Mouse (Mus musculus): ENCODE results near the gene Gnat1. TPM values are rescaled to one million over a fixed set of nuclear protein-coding genes. Genes with fewer than 3 reads are reported as not detected.

Gnat1 gene
- polyA plus RNA-seq (2015; fragmentation: Nextera tagmentation; extraction: Ambion mirVana): 2.0 and 3.6 TPM in 2 replicates

DNA sequence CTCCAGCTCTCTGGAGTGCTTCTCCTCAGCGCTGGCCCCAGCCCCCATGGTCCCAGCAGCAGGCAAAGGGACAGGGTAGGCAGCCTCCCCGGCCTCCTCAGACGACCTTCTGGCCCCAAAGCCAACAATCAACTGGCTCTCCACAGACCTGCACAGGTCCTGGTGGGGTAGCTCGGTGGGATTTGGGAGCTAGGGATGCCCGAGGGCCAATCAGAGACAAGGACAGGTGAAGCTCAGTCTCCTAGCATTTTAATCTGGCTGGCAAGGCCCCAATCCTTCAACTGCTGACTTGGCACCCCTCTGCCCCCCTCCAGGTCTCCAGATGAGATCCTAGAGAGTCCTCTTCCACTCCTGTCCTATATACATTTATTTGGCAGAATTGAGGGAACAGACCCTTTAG is at the start of gene Gnat1:
Gene Gnat1 (minus strand): TSS at position 212 of the 400 bp plus-strand sequence.
- Histone ChIP-seq H3K4me3 (no peak within 1 kb of the TSS), H3K27me3 (peaks cover 27% of the 10 kb centered on the region), H3K27ac (replicated peaks) (no peak within 1 kb of the TSS), H3K9me3 (no peaks in the 10 kb centered on the region), H3K4me2 (no peak within 1 kb of the TSS), H3K9ac (no peak within 1 kb of the TSS), H3K4me1 (replicated peaks) (peaks cover 23% of the 10 kb centered on the region), H3K36me3 (peaks cover 5% of the 10 kb centered on the region; the same call in 1 of the 2 replicates)
- no peak for ATAC-seq (ENCODE audit: low FRiP score, low read depth)
- 41% methylated on average over 5 of the region's 5 CpGs for WGBS

DNA sequence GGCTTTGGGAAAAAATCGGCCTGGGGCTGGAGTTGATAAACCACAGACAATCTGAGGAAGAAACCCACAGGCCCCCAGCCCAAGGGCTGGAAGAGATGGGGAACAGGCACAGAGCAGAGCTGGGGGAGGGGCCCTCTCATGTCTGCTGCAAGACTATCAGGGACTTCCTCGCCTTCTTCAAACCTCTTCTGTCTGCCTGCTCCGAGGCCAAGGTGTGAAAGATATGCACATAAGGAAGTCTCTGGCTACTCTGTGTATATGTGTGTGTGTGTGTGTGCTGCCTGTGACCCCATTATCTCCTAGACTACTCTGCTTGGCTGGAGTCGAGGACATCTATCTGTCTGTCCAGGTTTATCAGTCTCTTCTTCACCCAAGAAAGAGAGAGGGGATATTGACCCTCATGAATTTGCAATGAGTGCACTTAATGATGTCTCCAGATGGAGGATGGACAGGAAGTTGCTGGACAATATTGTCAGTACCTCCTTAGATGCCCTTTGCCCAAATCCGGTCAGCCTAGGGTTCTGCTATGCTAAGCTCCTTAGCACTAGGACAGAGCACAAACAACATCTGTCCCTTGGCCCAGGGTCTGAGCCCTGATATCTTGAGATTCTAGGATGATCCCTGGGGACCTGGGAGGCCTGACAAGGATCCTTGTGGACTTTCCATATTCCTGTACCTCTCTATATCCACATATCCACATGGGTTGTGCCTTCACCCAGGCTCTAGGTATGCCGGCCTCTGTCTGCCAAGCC is 49.6 kb upstream of the Gnat1 start:
- H3K27ac ChIP-seq (replicated peaks): peak overlapping the region; percentile 64
- 69% methylated on average over 6 of the region's 6 CpGs for WGBS
- H3K36me3 ChIP-seq: no peaks in the 10 kb centered on the region
- H3K9ac ChIP-seq: no peak overlapping the region
- no peak overlapping the region for H3K4me3 ChIP-seq
- H3K4me1 ChIP-seq (replicated peaks): peaks cover 45% of the 10 kb centered on the region
- ATAC-seq (ENCODE audit: low FRiP score, low read depth): no peak
- no peaks in the 10 kb centered on the region for H3K9me3 ChIP-seq
- H3K27me3 ChIP-seq: no peaks in the 10 kb centered on the region
- H3K4me2 ChIP-seq: no peak overlapping the region

DNA sequence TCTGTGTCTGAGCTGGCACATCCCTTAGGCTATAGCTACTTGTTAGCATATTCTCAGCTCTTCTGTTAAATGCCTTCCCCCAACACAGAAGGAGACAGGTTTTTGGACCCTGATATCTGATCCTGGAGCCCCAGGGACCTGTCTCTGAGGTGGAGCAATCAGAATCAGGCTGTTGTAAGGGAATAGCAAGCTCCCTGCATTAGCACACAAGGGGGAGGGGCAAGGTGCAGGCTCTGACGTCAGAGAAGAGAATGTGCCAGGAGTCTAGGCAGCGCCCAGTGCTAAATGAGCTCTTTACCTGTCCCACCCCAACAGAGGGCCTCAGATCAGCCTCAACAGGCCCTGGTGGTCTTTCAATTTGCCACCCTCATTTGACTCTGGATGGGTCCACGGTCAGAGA is 47.5 kb upstream of the Gnat1 start:
- peak overlapping the region; percentile 43; the same call in 1 of the 2 replicates for H3K27ac ChIP-seq (replicated peaks)
- no peaks in the 10 kb centered on the region for H3K27me3 ChIP-seq
- WGBS: 50% methylated on average over 3 of the region's 3 CpGs
- no peaks in the 10 kb centered on the region for H3K36me3 ChIP-seq
- H3K9ac ChIP-seq: no peak overlapping the region
- no peaks in the 10 kb centered on the region for H3K9me3 ChIP-seq
- peaks cover 64% of the 10 kb centered on the region for H3K4me1 ChIP-seq (replicated peaks)
- no peak overlapping the region for H3K4me3 ChIP-seq
- no peak overlapping the region for H3K4me2 ChIP-seq
- no peak for ATAC-seq (ENCODE audit: low FRiP score, low read depth)

DNA sequence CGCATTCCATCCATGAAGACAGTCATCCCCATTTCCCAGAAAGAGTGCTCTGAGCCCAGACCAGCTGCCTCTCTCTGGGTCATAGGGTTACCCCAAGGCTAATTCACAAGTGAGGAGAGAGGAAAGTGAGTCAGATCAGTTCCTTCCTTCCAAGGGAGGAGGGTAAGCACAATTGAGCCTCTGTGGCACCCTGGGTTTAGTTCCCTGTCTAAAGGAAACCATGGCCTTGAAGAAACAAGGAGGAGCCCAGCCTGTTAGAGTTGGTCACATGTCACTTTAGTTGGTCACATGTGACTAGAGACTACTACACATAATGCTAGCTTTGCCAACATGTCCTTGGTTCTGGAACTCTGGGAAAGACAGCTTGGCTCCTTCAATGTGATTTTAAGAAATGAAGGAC is 45.3 kb upstream of the Gnat1 start:
- Histone ChIP-seq H3K27ac (replicated peaks) (no peak overlapping the region), H3K4me3 (no peak overlapping the region), H3K36me3 (no peaks in the 10 kb centered on the region), H3K4me2 (no peak overlapping the region), H3K9ac (no peak overlapping the region), H3K9me3 (no peaks in the 10 kb centered on the region), H3K27me3 (no peaks in the 10 kb centered on the region), H3K4me1 (replicated peaks) (peaks cover 49% of the 10 kb centered on the region)
- ATAC-seq (ENCODE audit: low FRiP score, low read depth): no peak
- WGBS: 86% methylated on average over 1 of the region's 1 CpGs

DNA sequence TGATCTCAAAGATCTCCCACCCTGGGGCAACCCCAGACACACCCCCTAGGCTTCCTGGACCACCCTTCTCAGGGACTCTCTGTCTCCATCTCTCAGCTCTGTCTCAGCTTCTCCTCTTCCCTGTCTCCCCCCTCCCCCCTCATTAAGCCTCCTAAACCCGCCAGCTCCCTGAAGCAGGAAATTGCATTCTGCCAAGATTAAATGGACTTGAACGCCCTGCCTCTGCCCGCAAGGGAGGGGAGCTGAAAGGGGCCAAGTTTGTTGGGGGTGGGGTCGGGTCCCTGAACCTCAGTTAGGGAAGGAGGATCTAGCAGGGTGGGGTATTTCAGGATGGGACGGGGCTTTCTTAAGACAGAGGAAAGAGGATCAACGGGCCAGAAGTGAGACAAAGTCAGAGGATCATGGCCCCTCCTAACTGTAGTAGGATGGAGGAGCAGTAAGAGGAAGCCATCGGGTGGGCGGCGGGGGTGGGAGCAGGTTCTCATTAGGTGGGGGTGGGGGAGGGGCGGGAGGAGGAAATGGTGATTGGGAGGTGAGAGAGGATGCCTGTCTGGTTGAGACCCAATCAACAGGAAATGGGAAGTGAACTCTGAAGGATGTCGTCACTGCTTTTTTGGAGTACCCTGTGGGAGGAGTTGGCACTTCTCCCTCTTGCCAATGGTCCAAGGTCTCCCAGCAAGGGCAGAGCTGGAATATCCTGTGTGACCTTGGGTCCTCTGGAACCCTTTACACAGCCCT is 44.5 kb upstream of the Gnat1 start:
- peaks cover 41% of the 10 kb centered on the region for H3K4me1 ChIP-seq (replicated peaks)
- peak overlapping the region; percentile 33 for H3K4me2 ChIP-seq
- H3K9me3 ChIP-seq: no peaks in the 10 kb centered on the region
- H3K27ac ChIP-seq (replicated peaks): peak overlapping the region; percentile 69
- H3K36me3 ChIP-seq: no peaks in the 10 kb centered on the region
- no peak overlapping the region for H3K4me3 ChIP-seq
- no peak overlapping the region for H3K9ac ChIP-seq
- 6% methylated on average over 11 of the region's 11 CpGs for WGBS
- peak; percentile 46 for ATAC-seq (ENCODE audit: low FRiP score, low read depth)
- H3K27me3 ChIP-seq: no peaks in the 10 kb centered on the region

DNA sequence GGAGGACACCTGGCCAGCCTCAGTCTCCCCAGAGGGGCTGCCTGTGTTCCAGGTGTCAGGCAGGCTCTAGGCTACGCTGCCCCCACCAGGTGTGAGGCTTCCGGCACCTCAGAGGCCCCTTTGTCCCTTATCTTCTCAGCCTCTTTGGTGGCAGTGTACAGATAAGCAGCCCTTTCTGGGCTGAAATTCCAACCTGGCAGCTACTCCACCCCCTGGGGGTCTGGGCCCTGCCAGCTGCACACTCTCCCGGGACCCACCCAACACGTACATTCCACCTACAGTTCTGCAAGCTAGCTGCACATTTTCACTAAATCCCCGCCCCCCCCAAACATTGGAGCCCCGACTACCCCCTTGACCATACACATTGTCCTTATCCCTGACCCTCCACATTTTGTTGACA is 43.8 kb upstream of the Gnat1 start:
- H3K9me3 ChIP-seq: no peaks in the 10 kb centered on the region
- peak; percentile 3; the same call in 1 of the 2 replicates for ATAC-seq (ENCODE audit: low FRiP score, low read depth)
- H3K27ac ChIP-seq (replicated peaks): peak overlapping the region; percentile 69
- H3K9ac ChIP-seq: no peak overlapping the region
- H3K27me3 ChIP-seq: no peaks in the 10 kb centered on the region
- WGBS: 17% methylated on average over 6 of the region's 6 CpGs
- H3K4me2 ChIP-seq: peak overlapping the region; percentile 33
- H3K4me1 ChIP-seq (replicated peaks): peaks cover 34% of the 10 kb centered on the region
- no peaks in the 10 kb centered on the region for H3K36me3 ChIP-seq
- H3K4me3 ChIP-seq: no peak overlapping the region

DNA sequence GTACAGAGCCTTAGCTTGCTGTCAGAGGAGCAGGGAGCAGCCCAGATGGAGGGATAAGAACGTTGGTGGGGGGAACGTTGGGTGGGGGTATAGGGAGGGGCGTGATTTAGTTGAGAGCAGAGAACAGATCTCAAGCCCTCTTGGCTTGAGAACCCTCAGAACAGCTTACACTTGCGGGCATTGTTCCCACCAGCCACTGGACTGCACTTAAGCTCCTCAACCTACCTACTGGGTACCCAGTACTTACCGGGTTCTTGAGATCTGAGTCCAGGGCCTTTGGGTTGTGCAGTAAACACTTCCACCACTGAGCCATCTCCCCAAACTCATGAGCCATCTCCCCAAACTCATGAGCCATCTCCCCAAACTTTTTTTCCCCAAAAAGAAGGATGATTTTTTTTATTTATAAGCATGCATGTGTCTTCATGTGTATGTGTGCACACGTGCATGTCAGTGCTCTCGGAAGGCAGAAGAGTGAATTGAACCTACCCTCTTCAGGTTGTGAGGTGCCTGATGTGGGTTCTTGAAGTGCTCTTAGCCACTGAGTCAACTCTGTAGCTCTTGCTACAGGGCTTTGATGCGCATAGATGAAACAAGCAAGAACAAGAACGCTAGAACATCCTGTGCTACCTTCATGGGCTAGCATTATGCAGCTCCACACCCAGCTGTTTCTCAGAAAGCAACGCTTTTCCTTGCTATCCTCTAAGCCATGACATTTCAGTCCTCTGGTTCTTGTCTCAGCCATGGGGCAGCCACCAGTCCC is 39.4 kb upstream of the Gnat1 start:
- 88% methylated on average over 10 of the region's 10 CpGs for WGBS
- H3K9me3 ChIP-seq: no peaks in the 10 kb centered on the region
- ATAC-seq (ENCODE audit: low FRiP score, low read depth): no peak
- no peak overlapping the region for H3K4me3 ChIP-seq
- H3K4me1 ChIP-seq (replicated peaks): peaks cover 34% of the 10 kb centered on the region
- no peak overlapping the region for H3K4me2 ChIP-seq
- no peaks in the 10 kb centered on the region for H3K27me3 ChIP-seq
- H3K27ac ChIP-seq (replicated peaks): no peak overlapping the region
- no peaks in the 10 kb centered on the region for H3K36me3 ChIP-seq
- H3K9ac ChIP-seq: no peak overlapping the region

DNA sequence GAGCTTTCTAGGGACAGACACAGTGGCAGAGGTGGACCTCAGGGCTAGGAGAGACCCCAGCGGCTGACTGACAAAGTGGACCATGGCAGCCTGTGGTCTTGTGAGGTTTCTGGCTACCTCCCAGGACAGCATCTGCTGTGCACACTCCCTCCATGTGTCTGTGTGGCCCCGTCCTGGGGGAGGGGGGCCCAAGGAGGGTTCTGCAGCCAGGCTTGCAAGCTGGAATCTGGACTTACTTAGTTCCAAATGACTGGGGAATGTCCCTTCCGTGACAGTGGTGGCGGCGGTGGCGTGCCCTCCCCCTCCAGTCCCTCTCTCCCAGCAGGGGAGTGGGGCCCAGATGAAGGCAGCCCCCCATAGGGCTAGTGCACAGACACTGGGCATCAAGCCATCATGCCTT is 37.4 kb upstream of the Gnat1 start:
- Histone ChIP-seq H3K27ac (replicated peaks) (no peak overlapping the region), H3K4me3 (no peak overlapping the region), H3K9me3 (no peaks in the 10 kb centered on the region), H3K27me3 (no peaks in the 10 kb centered on the region), H3K4me1 (replicated peaks) (peaks cover 20% of the 10 kb centered on the region), H3K36me3 (no peaks in the 10 kb centered on the region), H3K9ac (no peak overlapping the region), H3K4me2 (no peak overlapping the region)
- 36% methylated on average over 6 of the region's 6 CpGs for WGBS
- ATAC-seq (ENCODE audit: low FRiP score, low read depth): no peak

DNA sequence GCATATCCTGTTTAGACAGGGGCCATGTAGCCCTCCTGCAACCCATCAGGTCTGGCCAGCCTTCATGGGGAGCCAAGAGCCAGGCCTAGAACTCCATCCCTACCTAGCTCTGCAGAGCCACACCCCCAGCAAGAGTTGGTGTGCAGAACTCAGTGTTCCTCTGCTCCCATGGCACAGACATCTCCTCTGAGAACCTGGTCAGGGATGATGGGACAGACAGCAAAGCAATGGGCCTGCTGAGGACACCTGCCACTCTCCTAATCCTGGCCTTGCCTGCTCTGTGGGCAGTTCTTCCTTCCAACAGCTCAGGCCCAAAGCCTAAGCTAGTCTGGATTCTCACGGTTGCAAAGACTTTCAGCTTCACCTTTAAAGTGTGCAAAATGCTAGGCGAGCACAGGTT is 36.1 kb upstream of the Gnat1 start:
- peaks cover 20% of the 10 kb centered on the region for H3K4me1 ChIP-seq (replicated peaks)
- no peak overlapping the region for H3K4me2 ChIP-seq
- 85% methylated on average over 2 of the region's 2 CpGs for WGBS
- H3K4me3 ChIP-seq: no peak overlapping the region
- ATAC-seq (ENCODE audit: low FRiP score, low read depth): no peak
- H3K27ac ChIP-seq (replicated peaks): no peak overlapping the region
- no peak overlapping the region for H3K9ac ChIP-seq
- H3K27me3 ChIP-seq: no peaks in the 10 kb centered on the region
- no peaks in the 10 kb centered on the region for H3K36me3 ChIP-seq
- no peaks in the 10 kb centered on the region for H3K9me3 ChIP-seq

DNA sequence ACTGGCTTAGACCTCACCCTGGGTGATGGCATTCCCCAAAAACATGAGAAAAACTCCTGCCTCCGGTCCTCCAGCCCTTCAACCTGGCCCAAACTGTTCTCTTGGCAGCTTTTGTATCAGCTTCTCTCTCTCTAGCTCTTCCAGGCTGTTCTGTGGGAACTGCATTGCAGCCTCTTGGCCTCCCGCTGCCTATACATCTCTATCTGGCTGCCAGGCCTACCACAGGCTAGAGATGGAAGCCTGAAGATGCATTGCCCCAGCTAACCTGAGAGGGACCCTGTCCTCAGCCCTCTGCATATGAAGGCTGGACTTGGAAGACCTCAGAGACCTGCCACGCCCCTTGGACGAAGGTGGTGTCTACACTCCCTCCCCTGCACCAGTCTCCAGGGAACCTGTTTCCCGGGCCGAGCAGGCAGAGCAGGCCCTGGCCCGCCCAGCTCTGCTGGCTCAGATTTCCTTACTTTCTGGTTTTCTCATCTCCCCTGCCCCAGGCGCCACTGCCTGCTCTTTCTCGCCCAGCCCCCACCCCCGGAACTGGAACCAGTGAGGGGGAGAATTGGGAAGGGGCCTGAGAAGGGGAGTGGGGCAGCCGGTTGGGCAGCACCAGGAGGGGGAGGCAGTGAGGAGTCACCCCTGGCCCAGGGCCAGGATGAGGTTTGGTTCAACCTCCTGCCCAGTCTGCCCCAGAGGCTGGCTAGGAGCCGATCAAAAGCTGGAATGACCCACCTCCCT is 34.9 kb upstream of the Gnat1 start:
- no peak overlapping the region for H3K4me2 ChIP-seq
- WGBS: 15% methylated on average over 12 of the region's 12 CpGs
- ATAC-seq (ENCODE audit: low FRiP score, low read depth): no peak; the same call in 1 of the 2 replicates

DNA sequence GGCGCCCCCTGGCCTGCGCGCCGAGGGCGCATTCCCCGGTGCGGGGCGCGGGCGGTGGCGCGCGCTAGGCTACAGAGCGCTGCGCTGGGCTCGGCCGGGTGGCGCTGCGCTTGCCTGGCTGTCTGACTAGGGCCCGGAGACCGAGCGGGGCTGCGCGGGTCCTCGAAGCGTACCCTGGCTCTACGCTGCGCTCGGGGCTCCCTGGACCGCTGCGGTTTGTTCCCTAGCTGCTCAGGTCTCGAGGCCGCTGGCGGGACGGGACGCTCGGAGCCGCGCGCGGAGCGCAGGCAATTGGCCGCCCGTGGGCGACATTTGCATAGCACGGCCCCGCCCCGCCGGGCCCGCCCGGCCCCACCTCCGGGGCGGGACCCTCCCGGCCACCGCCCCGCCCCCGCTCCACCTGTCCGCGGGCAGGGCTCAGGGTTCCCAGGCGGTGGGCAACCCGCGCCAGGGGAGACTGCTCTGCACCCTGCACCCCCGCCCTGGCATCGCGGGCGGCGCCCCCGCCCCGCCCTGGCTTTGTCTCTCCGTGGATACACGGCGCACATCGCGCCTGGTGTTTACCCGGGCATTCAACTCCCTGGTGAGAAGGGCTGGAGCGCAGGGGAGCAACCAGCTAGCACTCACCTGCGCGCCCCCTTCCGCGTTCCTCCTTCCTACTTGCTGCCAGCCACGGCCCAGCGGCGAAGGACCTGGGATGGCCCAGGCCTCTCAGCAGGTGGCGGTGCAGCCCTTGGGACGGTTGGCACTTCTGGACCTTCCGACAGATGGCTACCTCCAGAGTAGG is 30.4 kb upstream of the Gnat1 start, which contains the start of gene Sema3f:
Gene Sema3f (minus strand): TSS at position 779 of the 787 bp plus-strand sequence.
- Histone ChIP-seq H3K27me3 (no peaks in the 10 kb centered on the region), H3K9me3 (no peaks in the 10 kb centered on the region), H3K4me1 (replicated peaks) (peaks cover 66% of the 10 kb centered on the region), H3K4me3 (peak within 1 kb of the TSS; percentile 67), H3K27ac (replicated peaks) (peak within 1 kb of the TSS; percentile 83), H3K9ac (peak within 1 kb of the TSS; percentile 77), H3K36me3 (0 out of 2 replicates have a peak, but pooled peaks cover 4% of the 10 kb centered on the region), H3K4me2 (peak within 1 kb of the TSS; percentile 88)
- peak; percentile 72 for ATAC-seq (ENCODE audit: low FRiP score, low read depth)
- WGBS: 1% methylated on average over 65 of the region's 86 CpGs

More for the DNA sequence above, 34.9 kb upstream of the Gnat1 start:
- Histone ChIP-seq H3K4me3 (no peak overlapping the region), H3K4me1 (replicated peaks) (peaks cover 30% of the 10 kb centered on the region), H3K27ac (replicated peaks) (0 out of 2 replicates have a peak overlapping the region, but pooled peaks have one; percentile 26), H3K27me3 (no peaks in the 10 kb centered on the region), H3K9ac (no peak overlapping the region), H3K36me3 (no peaks in the 10 kb centered on the region), H3K9me3 (no peaks in the 10 kb centered on the region)

All from hindbrain, embryonic 15.5 days (tissue).